Mouse (Mus musculus): ENCODE measurements around the gene Hspb7.

DNA sequence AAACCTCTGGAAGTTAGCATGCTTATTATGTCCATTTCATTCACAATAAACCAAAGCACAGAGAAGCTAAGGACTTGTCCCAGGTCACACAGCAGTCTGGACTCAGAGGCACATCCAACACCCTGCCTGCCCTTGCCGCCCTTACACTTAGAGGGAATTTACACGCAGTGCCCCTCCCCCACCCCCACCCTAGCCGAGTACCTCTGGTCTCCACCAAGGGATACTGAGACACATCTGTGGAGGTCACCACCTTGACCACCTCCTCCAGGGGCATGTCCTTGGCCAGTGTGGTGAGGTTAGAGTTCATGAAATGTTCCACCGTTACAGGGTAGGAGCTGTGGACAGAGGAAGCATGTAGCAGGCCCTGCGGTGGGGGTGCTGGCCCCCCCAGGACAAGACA, 32.6 kb upstream of the Hspb7 start:
- no peak for TF ChIP-seq TAL1 (IDR thresholded peaks at IDR 0.05; ENCODE audit: low read length)
- no peak for TF ChIP-seq GATA1 (IDR thresholded peaks at IDR 0.05; ENCODE audit: low read length)

Data from erythroblast, embryonic 14.5 days (primary cell).